Comparison of ENCODE assay signal across 8 mouse cellular contexts in the genomic region with DNA sequence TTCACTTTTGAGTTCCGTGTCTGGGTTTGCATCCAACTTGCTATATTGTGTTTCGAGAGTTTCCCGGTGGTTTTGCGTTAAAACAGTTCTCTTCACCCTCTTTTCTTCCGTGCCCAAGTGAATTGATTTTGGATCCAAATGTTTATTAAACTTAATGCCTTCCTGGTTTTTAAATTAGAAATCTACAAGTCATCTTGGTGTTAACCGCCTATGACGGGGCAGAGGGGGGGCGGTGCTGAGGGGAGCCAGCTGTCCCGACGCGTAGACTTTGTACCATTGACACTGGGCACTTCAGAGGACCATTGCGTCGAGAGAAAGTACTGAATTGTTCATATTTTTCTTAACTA.
A peak's percentile ranks its signal among the peaks of the same experiment; 100 is the strongest.
DNase-seq lines count a peak whose midpoint lies in the region; ATAC-seq and TF ChIP-seq lines count a peak whose summit lies in the region.

No protein-coding gene starts in this region.

- POLR2A ChIA-PET in Patski (lab: Charles Lee), result interaction anchor here (0.7 to 2.0 kb wide), 9 partner anchors 12 to 179 kb away, joined by 3 to 7 read pairs (median 3); no protein-coding TSS in a partner anchor

- peak; percentile 7; the same call in 1 of the 2 replicates for TF ChIP-seq POLR2A in embryonic fibroblast, embryonic 13.5 days (IDR thresholded peaks at IDR 0.05; ENCODE audit: low read depth, low read length)
- no peak for TF ChIP-seq POLR2A in thymus, adult 2 months (IDR thresholded peaks at IDR 0.05; ENCODE audit: control insufficient read depth, extremely low read depth, insufficient read depth, low read length, poor library complexity)

- DNase-seq in B cell, adult 2 months, result peak; percentile 73 to 74
- peak; percentile 28 for DNase-seq in Patski (ENCODE audit: low read depth, low spot score)
- peak; percentile 55 to 62 for DNase-seq in heart, postnatal 36 days
- peak; percentile 66 for DNase-seq in limb, embryonic 10.5 days (ENCODE audit: low spot score)
- DNase-seq in mesoderm, embryonic 11.5 days (ENCODE audit: low read depth, low spot score), result peak; percentile 63
- peak; percentile 74 for DNase-seq in thymus, adult 2 months
- no peak for DNase-seq in adipocyte (ENCODE audit: low spot score)

- no peaks in the 10 kb centered on the region for H3K27me3 ChIP-seq in Patski
- no peaks in the 10 kb centered on the region for H3K27me3 ChIP-seq in limb, embryonic 10.5 days (ENCODE audit: low read depth, poor library complexity, severe bottlenecking)
- H3K27me3 ChIP-seq in thymus, adult 2 months (ENCODE audit: control insufficient read depth, insufficient read depth, low read length), result no peaks in the 10 kb centered on the region

- in situ Hi-C loops in Patski (cut with MboI; ENCODE audit: low pct_unique_long_range_greater_than_20kb), result no loop called here

- CTCF ChIA-PET in Patski (lab: Charles Lee), result interaction anchor here (1.1 to 1.7 kb wide), 4 partner anchors 30 to 107 kb away, joined by 3 to 5 read pairs (median 4); no protein-coding TSS in a partner anchor

- no peaks in the 10 kb centered on the region for H3K36me3 ChIP-seq in limb, embryonic 10.5 days
- H3K36me3 ChIP-seq in thymus, adult 2 months (ENCODE audit: control insufficient read depth, insufficient read depth, low read length), result no peaks in the 10 kb centered on the region

- no peak for TF ChIP-seq CTCF in Patski (IDR thresholded peaks at IDR 0.05)
- no peak for TF ChIP-seq CTCF in embryonic fibroblast, embryonic 13.5 days (IDR thresholded peaks at IDR 0.05; ENCODE audit: borderline replicate concordance, insufficient read depth, low read length)
- TF ChIP-seq CTCF in thymus, adult 2 months (IDR thresholded peaks at IDR 0.05; ENCODE audit: borderline replicate concordance, control insufficient read depth, extremely low read depth, insufficient read depth, low read length, poor library complexity), result no peak

- H3K4me3 ChIP-seq in embryonic fibroblast, embryonic 13.5 days (ENCODE audit: insufficient read depth, low read length), result peak overlapping the region; percentile 90
- H3K4me3 ChIP-seq in limb, embryonic 10.5 days, result peak overlapping the region; percentile 75
- H3K4me3 ChIP-seq in thymus, adult 2 months (ENCODE audit: control insufficient read depth, insufficient read depth, low read length), result peak overlapping the region; percentile 96

- intact Hi-C loops in heart, postnatal 36 days (cut with DNase I), result loop anchor here (5.0 to 10.0 kb wide), 3 partner anchors 40 to 518 kb away; a partner anchor contains a TSS

- H3K9me3 ChIP-seq in limb, embryonic 10.5 days (replicated peaks), result no peaks in the 10 kb centered on the region

- H3K27ac ChIP-seq in embryonic fibroblast, embryonic 13.5 days (ENCODE audit: insufficient read depth, low read length), result peak overlapping the region; percentile 97
- peak overlapping the region; percentile 95 for H3K27ac ChIP-seq in limb, embryonic 10.5 days
- peak overlapping the region; percentile 31 for H3K27ac ChIP-seq in thymus, adult 2 months (ENCODE audit: control insufficient read depth, insufficient read depth, low read length)

- peaks cover 3% of the 10 kb centered on the region for H3K4me1 ChIP-seq in embryonic fibroblast, embryonic 13.5 days (ENCODE audit: control insufficient read depth, insufficient read depth, low read length)
- peaks cover 35% of the 10 kb centered on the region for H3K4me1 ChIP-seq in limb, embryonic 10.5 days
- peaks cover 16% of the 10 kb centered on the region for H3K4me1 ChIP-seq in thymus, adult 2 months (replicated peaks; ENCODE audit: control insufficient read depth, insufficient read depth, low read length)

- ATAC-seq in Patski, result no peak

- under 1% methylated on average over 13 of the region's 13 CpGs for WGBS in limb, embryonic 10.5 days
- under 1% methylated on average over 13 of the region's 13 CpGs for WGBS in thymus, adult 2 months

Comparison
In these comparisons a context has a peak if more than half of its experiments do, and no peak if none do; other contexts are left out.
1. H3K27ac ChIP-seq: peak in every context shown above with its lines; median percentile 97 in embryonic fibroblast, embryonic 13.5 days; 95 in limb, embryonic 10.5 days; 31 in thymus, adult 2 months.